Mouse (Mus musculus) B cell, adult 67 days (primary cell): Measurements from ENCODE around the gene Hoxb2. TPM values are rescaled to one million over a fixed set of nuclear protein-coding genes. Genes with fewer than 3 reads are reported as not detected.

ENCODE experiments used
- total RNA-seq, 2 experiments: library from RNA; stranded (reverse); gene quantifications; 4 replicates each; pipeline ENCODE4 v1.2.4; 2023

Hoxb2 gene
- total RNA-seq = not detected

DNA sequence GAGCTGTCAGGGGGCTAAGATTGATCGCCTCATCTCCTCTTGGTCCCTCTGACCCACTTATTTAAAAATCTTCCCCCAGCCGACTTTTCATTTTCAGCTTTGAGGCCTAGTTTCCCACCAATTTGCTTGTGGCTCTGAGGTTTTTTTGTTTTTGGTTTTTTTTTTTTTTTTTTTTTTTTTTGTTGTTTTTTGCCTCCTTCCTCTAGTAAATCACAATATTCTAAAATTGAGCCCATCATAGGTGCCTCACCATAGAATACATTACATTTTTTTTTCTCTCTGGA, at the start of gene Hoxb2:
TSS of gene Hoxb2 (plus strand) at position 185 of the 284 bp plus-strand sequence.

DNA sequence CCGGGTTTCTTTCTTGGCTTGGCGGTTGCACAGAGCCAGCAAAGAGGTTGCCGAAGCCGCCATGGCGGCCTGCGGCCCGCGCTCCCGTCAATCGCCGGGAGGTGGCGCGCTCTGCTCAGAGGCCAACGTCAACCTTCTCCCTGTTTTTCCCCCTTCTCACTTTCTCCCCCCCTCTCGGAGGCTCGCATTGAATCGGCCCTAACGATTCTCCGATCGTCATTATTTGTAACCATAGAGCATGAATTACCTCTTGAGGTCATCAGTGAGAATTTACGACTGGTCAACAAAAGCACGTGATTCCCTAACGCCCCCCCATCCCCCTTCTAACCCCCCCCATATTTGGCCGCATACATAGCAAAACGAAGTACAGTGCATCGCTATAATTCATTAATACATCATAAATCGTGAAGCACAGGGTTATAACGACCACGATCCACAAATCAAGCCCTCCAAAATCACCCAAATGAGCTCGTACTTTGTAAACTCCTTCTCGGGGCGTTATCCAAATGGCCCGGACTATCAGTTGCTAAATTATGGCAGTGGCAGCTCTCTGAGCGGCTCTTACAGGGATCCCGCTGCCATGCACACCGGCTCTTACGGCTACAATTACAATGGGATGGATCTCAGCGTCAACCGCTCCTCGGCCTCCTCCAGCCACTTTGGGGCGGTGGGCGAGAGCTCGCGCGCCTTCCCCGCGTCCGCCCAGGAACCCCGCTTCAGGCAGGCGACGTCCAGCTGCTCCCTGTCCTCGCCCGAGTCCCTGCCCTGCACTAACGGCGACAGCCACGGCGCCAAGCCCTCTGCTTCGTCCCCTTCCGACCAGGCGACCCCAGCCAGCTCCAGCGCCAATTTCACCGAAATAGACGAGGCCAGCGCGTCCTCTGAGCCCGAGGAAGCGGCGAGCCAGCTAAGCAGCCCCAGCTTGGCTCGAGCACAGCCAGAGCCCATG, 46.9 kb upstream of the Hoxb2 start, which contains the start of gene Hoxb5:
TSS of gene Hoxb5 (plus strand) at position 186 of the 949 bp plus-strand sequence.

DNA sequence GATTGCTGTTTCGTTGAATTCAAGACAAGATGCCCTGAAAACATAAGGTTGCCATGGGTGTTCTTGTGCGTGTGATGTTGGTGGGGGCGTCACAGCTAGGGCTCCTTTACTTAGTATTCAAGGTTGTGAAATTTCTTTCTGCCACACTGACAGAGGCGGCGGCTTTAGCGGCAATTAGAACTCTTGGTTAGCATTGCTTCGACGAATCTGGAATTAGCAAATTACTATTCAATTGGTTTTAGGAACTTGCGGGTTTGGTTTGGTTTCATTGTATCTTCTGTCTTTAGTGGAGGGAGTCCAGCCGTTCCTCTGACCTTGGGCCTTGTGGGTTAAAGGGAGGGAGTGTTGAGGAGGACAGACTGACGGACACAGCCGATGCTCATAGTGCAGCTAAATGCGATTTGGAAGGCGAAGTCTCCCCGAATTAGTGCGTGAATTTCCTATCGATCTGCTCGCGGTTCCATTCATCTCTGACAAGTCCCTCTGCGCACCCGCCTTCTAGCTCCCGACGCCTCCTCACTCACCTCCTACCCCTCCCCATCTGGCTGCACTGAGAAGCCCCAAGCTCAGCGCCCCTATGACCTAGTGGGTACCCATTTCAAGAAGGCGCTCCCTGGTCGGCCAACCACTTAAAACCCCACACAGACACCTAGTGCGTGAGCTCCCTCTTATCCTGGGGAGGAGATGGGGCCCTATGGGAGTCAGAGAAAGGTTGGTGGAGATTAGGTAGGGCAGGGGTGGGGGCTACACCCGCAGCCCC, 32.5 kb upstream of the Hoxb2 start, which contains the start of gene Hoxb4:
TSS of gene Hoxb4 (plus strand) at position 660 of the 760 bp plus-strand sequence.

DNA sequence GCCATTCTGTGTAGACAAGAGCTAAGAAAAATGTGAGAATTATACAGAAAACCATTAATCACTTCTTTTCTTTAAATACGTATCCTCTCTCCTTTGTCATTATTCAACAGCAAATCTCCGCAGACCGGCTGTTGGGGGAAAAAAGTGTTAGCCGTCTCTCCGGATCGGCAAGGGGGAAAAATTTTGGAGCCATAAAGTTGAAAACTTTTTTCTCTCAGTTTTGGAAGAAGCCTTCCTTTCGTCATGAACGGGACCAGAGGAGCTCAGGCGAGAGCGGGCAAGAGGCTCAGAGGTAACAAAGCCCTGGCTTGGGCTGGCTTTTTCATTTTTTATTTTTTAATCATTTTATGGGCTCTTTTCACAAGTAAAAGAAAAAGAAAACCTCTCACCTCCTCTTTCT, 27.2 kb upstream of the Hoxb2 start, which contains the start of gene Hoxb3:
TSS of gene Hoxb3 (plus strand) at position 173 of the 400 bp plus-strand sequence.

DNA sequence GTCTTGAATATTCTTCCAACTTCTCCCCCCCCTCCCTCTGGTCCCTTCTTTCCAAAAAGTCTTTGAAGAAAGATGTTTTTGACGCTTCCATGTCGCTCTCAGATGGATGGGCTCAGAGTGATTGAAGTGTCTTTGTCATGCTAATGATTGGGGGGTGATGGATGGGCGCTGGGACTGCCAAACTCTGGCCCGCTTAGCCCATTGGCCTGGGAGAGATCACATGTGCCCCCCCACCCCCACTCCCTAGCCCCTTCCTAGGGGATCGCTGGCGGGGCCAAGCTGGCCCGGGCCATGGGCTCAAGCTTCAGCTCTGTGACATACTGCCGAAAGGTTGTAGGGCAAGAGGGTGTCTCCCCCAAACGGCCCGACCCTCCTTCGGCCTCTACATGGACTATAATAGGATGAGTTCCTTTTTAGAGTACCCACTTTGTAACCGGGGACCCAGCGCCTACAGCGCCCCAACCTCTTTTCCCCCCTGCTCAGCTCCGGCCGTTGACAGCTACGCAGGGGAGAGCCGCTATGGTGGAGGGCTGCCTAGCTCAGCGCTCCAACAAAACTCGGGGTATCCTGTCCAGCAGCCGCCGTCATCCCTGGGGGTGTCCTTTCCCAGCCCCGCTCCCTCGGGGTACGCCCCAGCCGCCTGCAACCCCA, 15.2 kb downstream of the Hoxb2 start, which contains the start of gene Hoxb1:
TSS of gene Hoxb1 (plus strand) at position 312 of the 651 bp plus-strand sequence.

Other genes starting within 250 kb of the Hoxb2 start
- not detected for gene Calcoco2, start 238.6 kb upstream of the Hoxb2 start, total RNA-seq
- gene Ttll6, start 216.7 kb upstream of the Hoxb2 start, total RNA-seq = not detected
- not detected for gene Hoxb13, start 156.2 kb upstream of the Hoxb2 start, total RNA-seq
- not detected for gene Hoxb9, start 79.1 kb upstream of the Hoxb2 start, total RNA-seq
- gene Hoxb8, start 68.6 kb upstream of the Hoxb2 start, total RNA-seq = not detected
- gene Hoxb7, start 63.9 kb upstream of the Hoxb2 start, total RNA-seq = not detected
- not detected for gene Hoxb6, start 58.0 kb upstream of the Hoxb2 start, total RNA-seq
- not detected for gene Hoxb5, start 47.2 kb upstream of the Hoxb2 start, total RNA-seq
- 1 to 10 TPM; 2.6 to 3.6 TPM for gene Hoxb4, start 32.3 kb upstream of the Hoxb2 start, total RNA-seq
- gene Hoxb3, start 27.2 kb upstream of the Hoxb2 start, total RNA-seq = under 1 TPM; 0.38 to 0.98 TPM
- gene Hoxb1, start 15.2 kb downstream of the Hoxb2 start, total RNA-seq = not detected
- gene Skap1, start 114.1 kb downstream of the Hoxb2 start, total RNA-seq = 1 to 10 TPM; 3.5 to 4.5 TPM